Mouse (Mus musculus) ES-E14 (cell line): ENCODE measurements around the gene Diras1. TPM values are rescaled to one million over a fixed set of nuclear protein-coding genes. Genes with fewer than 3 reads are reported as not detected.

Experiments
- DNase-seq: peaks from one replicate; pipeline ENCODE4 v3.0.0-alpha.2; 2013; ENCODE audit warnings: low read depth, low spot score
- H3K27ac ChIP-seq: 2 replicates; pipeline ENCODE4 v1.5.1; 2012; ENCODE audit warnings: low read depth, mild to moderate bottlenecking, low read length, moderate library complexity, mixed read lengths; ENCODE audit not compliant: poor library complexity, insufficient read depth, severe bottlenecking
- H3K36me3 ChIP-seq: 2 replicates; pipeline ENCODE4 v1.6.1; 2012; ENCODE audit warnings: mild to moderate bottlenecking, low read length, moderate library complexity, mixed read lengths; ENCODE audit not compliant: control insufficient read depth, poor library complexity, insufficient read depth, severe bottlenecking
- H3K4me1 ChIP-seq, 2 experiments: fragments of 150-350 bp in 1 of 2; sonication (generic) in 1 of 2; 2 replicates each; pipeline ENCODE4 v1.6.1; 2012; ENCODE audit warnings: low read length in 2 of 2, mild to moderate bottlenecking in 1 of 2, mixed read lengths in 1 of 2; ENCODE audit not compliant: control insufficient read depth in 2 of 2, insufficient read depth in 2 of 2, poor library complexity in 1 of 2
- H3K4me3 ChIP-seq, 2 experiments: fragments of 150-350 bp in 1 of 2; sonication (generic) in 1 of 2; 2 replicates each; pipeline ENCODE4 v1.5.1; 2012; ENCODE audit warnings: low read length in 2 of 2, low read depth in 1 of 2, mild to moderate bottlenecking in 1 of 2, mixed read lengths in 1 of 2; ENCODE audit not compliant: insufficient read depth in 1 of 2, poor library complexity in 1 of 2, severe bottlenecking in 1 of 2
- H3K9ac ChIP-seq: 2 replicates; pipeline ENCODE4 v1.6.1; 2012; ENCODE audit warnings: low read depth, mild to moderate bottlenecking, low read length, mixed read lengths; ENCODE audit not compliant: poor library complexity, insufficient read depth, severe bottlenecking
- H3K9me3 ChIP-seq: fragments of 150-350 bp; sonication (generic); 2 replicates; pipeline ENCODE4 v1.6.1; 2012; ENCODE audit warnings: low read depth, mild to moderate bottlenecking, low read length; ENCODE audit not compliant: control insufficient read depth, insufficient read depth
- CHD2 ChIP-seq: IDR thresholded peaks from 2 replicates; pipeline ENCODE4 v1.6.1; 2014; ENCODE audit warnings: mild to moderate bottlenecking, low read depth, low read length, inconsistent platforms
- HCFC1 ChIP-seq: IDR thresholded peaks from 2 replicates; pipeline ENCODE4 v1.6.1; 2012; ENCODE audit warnings: low read length, inconsistent platforms, borderline replicate concordance; ENCODE audit not compliant: insufficient read depth
- MAFK ChIP-seq: IDR thresholded peaks from 2 replicates; pipeline ENCODE4 v1.6.1; 2014; ENCODE audit warnings: mild to moderate bottlenecking, low read depth, low read length, inconsistent platforms; ENCODE audit not compliant: insufficient read depth
- ZC3H11A ChIP-seq: IDR thresholded peaks from 2 replicates; pipeline ENCODE4 v1.6.1; 2012; ENCODE audit warnings: low read depth, mild to moderate bottlenecking, inconsistent platforms, low read length, borderline replicate concordance
- ZNF384 ChIP-seq: IDR thresholded peaks from 2 replicates; pipeline ENCODE4 v1.6.1; 2012; ENCODE audit warnings: low read depth, low read length, inconsistent platforms
- in situ Hi-C, 2 experiments: fragments of 600-800 bp; cut with MboI; formaldehyde crosslinking; loops; one replicate each; pipeline ENCODE4 v1.15.1; 2025; ENCODE audit warnings: low sequenced_read_pairs in 2 of 2, inconsistent platforms in 1 of 2; ENCODE audit not compliant: unreplicated experiment in 2 of 2
- total RNA-seq: library from RNA; depleted of rRNA; stranded (reverse); fragments of 300-350 nt; gene quantifications from 2 replicates; pipeline ENCODE4 v1.2.3, GENCODE M21; 2012

Gene Diras1
- total RNA-seq, 1 experiment, result 1.1 TPM

DNA sequence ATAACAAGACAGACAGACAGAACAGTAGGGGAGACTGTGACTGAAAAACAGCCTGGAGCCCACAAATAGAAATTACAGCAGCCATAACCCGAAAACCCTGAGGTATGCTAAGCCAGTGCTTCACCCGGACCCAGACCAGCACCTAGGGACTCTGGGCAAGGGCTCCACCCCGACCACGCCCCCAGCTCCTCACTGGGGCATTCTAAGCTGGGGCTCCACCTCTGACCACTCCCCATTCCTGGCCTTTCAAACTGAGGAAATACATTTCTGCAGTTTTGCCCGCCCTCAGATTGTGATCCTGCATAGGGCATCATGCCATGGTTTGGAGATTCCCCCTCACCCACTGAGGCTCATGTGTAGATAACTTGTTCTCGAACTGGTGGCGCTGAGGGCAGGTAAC lies 18.2 kb downstream of the Diras1 start:
- Histone ChIP-seq H3K27ac (no peak overlapping the region), H3K4me1 (peaks cover 0 to 3% of the 10 kb centered on the region in 2 experiments; a peak in 2 of 4 replicates), H3K4me3 (no peak overlapping the region), H3K36me3 (no peaks in the 10 kb centered on the region), H3K9me3 (no peaks in the 10 kb centered on the region), H3K9ac (no peak overlapping the region)
- no peak for DNase-seq
- in situ Hi-C loops, result no loop called here
- no peak for TF ChIP-seq HCFC1
- no peak for TF ChIP-seq ZNF384
- TF ChIP-seq ZC3H11A, result no peak
- TF ChIP-seq CHD2, result no peak
- no peak for TF ChIP-seq MAFK

DNA sequence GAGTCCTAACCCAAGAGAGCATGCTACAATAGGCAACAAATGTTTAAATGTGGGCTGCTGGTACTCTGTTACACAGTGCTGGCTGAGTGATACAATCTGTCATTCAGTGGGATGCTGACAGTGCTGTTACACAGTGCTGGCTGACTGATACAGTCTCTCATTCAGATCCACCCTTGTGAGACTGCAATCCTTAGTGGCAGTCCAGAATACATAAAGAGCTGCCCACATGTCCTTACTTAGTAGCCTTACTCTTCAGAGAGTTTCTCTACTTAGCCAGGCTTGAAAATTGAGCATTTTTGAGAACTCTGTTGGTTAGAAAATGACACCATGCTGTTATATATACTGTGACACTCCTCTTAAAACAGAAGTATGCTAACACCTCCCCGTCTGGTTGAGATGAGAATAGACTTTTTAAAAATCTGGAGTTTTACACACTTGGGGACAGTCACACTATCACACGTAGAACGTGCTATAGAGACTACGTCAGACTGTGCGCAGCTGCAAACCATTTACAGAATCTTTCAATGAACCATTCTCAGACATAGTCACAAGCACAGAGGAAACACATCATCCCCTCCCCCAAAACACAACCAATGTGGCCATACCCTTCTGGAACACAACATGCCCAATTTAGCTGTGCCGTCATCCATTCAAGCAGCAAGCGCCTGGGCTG lies 19.3 kb downstream of the Diras1 start:
- H3K9ac ChIP-seq, result no peak overlapping the region
- in situ Hi-C loops, result no loop called here
- H3K9me3 ChIP-seq, result no peaks in the 10 kb centered on the region
- H3K36me3 ChIP-seq, result no peaks in the 10 kb centered on the region
- H3K4me3 ChIP-seq, result no peak overlapping the region
- no peak for TF ChIP-seq CHD2
- no peak for TF ChIP-seq MAFK
- TF ChIP-seq HCFC1, result no peak
- no peak for TF ChIP-seq ZNF384
- TF ChIP-seq ZC3H11A, result no peak
- H3K27ac ChIP-seq, result no peak overlapping the region
- peaks cover 0 to 2% of the 10 kb centered on the region in 2 experiments; a peak in 1 of 4 replicates for H3K4me1 ChIP-seq
- no peak for DNase-seq

DNA sequence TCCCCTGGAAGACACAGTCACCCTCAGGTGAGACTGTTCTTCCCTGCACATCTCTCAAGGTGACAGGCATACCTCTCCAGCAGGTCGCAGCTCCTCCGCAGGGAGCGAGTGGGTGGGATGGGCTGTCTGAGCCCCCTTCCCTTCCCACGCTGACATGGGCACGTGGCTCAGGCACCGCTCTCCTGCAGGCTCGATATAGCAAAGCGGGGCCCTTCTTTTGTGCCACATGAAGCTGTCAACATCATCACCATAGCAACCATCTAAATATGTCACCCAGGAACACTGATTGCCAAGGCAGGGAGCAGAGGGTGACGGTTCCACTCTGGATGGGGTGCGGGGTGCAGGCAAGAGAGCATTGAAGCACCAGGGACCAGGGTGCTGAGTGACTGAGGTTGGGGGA lies 24.3 kb downstream of the Diras1 start:
- in situ Hi-C loops, result no loop called here
- peaks cover 0 to 16% of the 10 kb centered on the region in 2 experiments; a peak in 1 of 4 replicates for H3K4me1 ChIP-seq
- H3K36me3 ChIP-seq, result no peaks in the 10 kb centered on the region
- no peak for DNase-seq
- no peak overlapping the region for H3K4me3 ChIP-seq
- TF ChIP-seq ZNF384 (no peak), HCFC1 (no peak), CHD2 (no peak), ZC3H11A (no peak), MAFK (no peak)
- H3K27ac ChIP-seq, result no peak overlapping the region
- H3K9ac ChIP-seq, result no peak overlapping the region
- H3K9me3 ChIP-seq, result no peaks in the 10 kb centered on the region

DNA sequence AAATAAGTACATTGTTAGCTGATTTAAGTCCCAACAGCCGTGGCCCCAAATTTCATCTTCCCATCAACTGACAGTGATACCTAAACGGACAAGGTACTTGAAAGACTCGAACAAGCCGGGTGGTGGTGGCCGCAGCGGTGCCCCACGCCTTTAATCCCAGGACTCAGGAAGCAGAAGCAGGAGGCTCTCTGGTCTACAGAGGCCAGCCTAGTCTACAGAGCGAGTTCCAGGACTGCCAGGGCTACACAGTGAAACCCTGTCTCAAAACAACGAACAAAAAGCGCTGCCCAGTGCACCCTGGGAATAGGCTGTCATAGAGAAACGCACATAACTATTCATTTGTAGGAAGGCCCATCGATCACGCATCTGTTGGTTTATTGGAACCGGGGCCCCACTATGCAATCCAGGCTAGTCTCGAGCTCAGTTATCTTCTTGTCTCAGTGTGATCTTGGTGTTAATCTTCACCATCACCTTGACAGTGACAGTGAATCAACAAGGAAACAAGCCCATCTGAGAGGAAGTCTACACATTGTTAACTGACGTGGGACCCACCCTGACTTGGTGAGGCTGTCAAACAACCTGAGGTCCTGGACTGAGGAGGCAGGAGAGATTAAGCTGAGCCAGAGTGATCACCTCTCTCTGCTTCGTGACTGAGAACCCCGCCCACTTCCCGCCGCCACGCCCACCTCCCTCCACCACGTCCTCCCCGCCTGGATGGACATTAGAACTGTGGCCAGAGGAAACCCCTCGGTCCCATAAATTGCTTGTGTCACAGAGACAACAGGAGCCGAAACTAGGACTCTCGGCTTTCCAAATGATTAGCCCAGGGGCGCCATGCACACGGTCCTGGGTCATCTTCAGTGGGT lies 25.0 kb downstream of the Diras1 start:
- H3K9me3 ChIP-seq, result no peaks in the 10 kb centered on the region
- no peak overlapping the region for H3K4me3 ChIP-seq
- in situ Hi-C loops, result no loop called here
- H3K27ac ChIP-seq, result no peak overlapping the region
- peaks cover 0 to 16% of the 10 kb centered on the region in 2 experiments; a peak in 1 of 4 replicates for H3K4me1 ChIP-seq
- H3K9ac ChIP-seq, result no peak overlapping the region
- no peaks in the 10 kb centered on the region for H3K36me3 ChIP-seq
- TF ChIP-seq HCFC1 (no peak), CHD2 (no peak), ZC3H11A (no peak), ZNF384 (no peak), MAFK (no peak)
- no peak for DNase-seq
